Mouse (Mus musculus) bone marrow, adult 2 months (tissue): Measurements from ENCODE around the gene Rreb1.

ENCODE experiments used
- CTCF ChIP-seq: fragments of 200-500 bp; IDR thresholded peaks from 2 replicates; pipeline ENCODE4 v1.5.1; 2011; ENCODE audit warnings: low read length, control low read depth; ENCODE audit not compliant: control insufficient read depth, insufficient read depth
- POLR2A ChIP-seq: fragments of 200-500 bp; IDR thresholded peaks from 2 replicates; pipeline ENCODE4 v1.6.1; 2011; ENCODE audit warnings: low read depth, mild to moderate bottlenecking, control low read depth, low read length, borderline replicate concordance; ENCODE audit not compliant: control insufficient read depth

DNA sequence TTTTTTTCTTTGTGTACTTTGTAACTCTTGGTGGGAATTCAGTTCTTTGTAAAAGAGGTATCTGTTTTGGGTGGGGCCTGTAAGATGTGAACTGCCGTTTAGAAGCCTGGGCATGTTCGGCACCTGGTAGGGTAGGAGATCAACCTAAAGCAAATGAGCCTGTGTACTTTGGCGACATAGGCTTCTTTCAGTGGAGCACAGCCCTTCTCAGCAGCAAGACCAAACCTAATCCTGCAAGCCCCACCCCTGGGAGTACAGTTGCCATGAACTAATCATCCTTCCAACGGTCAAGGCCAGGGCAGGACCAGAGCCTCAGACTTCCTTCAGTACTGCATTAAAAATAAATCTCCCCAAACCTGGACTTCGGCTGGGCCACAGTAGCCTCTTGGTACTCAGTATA is 101.4 kb downstream of the Rreb1 start:
- TF ChIP-seq CTCF (no peak), POLR2A (no peak)
